Mouse (Mus musculus): ENCODE results near the gene Itgax.
"Not testable (repeated sequence)": the region's sequence is repeated elsewhere in the genome, so short reads cannot be mapped to it uniquely, and the experiment has no call there.

Itgax gene

DNA sequence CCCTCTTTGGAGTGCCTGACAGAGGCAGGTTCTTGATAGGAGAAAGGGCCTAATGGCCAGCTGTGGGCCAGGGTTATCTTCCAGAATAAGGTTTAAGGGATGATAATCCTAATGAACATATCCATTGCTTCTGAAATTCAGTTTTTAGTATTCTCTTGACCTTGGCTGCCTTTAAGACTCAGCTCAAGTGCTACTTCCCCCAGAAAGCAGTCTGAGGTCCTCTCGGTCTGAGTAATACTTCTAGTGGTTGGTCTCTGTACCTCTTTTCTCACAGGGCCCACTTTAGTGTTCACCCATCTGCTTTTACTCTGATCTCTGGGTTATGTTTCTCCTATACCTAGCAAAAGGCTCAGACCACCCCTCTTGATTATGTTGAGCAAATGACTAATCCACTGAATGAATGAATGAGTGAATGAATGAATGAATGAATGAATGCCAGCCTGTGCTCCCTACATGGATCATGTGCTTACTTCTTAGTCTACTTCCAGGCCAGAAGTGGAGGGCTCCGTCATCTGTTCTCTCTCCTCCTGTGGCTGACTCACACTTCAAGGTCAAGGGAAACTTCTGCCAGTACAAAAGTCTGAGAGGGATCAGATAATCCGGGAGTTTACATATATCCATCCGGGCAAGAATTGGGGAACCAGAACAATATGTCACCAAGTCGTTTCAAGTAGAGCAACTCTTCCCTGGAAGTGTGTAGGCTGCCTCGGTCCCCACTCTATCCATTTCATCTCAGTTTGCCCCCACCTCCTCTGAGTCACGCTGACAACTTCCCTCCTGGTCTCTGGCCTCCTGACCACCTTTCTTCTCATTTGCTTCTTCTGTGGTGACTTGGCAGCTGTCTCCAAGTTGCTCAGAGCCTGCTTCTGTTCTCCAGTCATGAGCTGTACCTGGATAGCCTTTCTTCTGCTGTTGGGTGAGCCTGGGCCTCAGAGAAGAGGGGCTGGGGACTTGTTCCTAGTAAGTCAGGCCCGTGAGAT is at the start of gene Itgax:
Gene Itgax (plus strand): TSS at position 807 of the 980 bp plus-strand sequence.
- DNase-seq, result no peak

DNA sequence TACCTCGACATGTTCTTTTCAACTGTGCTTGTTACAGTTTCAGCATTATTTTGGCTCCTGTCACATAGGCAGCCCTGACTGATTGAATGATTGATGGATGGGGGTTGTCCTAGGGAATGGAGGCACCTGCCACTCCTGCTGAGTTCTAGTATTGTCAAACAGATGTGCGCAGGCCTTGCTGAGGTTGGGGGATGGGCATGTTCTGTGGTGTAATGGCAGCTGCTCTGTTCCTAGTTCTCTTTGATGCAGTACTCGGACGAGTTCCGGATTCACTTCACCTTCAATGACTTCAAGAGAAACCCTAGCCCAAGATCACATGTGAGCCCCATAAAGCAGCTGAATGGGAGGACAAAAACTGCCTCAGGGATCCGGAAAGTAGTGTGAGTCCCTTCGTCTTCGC is 49.3 kb upstream of the Itgax start:
- no peak for DNase-seq

DNA sequence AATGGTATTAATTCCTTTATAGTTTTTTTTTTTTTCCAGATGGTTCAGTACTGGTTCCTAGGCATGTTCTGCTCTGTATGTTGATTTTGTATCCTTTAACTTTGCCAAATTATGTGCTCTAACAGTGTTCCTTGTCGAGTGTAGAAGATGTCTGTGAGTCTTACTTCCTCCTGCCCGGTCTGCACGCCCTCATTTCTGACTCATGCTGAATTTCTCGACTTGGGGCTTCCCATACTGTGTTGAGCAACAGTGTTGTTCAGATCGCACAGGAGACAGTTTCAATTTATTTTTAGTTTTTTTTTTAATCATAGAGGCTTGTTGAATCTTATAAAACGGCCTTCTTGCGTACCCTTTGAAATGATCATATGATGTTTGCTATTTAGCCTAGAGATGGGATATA is 40.2 kb upstream of the Itgax start:
- DNase-seq, result no peak

DNA sequence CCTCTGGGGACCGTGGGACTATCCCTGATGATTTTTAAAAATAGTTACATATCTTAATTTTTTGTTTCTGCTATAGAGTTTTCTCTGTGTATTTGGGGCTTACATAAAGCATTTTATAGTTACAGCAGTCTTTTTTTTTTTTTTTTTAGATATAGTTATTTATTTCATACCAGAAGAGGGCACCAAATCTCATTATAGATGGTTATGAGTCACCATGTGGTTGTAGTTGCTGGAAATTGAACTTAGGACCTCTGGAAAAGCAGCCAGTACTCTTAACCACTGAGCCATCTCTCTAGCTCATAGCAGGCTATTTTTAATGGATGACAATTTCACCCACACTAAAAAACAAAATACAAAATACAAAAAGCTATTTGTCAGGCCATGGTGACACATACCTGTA is 31.2 kb upstream of the Itgax start:
- DNase-seq, result no peak

DNA sequence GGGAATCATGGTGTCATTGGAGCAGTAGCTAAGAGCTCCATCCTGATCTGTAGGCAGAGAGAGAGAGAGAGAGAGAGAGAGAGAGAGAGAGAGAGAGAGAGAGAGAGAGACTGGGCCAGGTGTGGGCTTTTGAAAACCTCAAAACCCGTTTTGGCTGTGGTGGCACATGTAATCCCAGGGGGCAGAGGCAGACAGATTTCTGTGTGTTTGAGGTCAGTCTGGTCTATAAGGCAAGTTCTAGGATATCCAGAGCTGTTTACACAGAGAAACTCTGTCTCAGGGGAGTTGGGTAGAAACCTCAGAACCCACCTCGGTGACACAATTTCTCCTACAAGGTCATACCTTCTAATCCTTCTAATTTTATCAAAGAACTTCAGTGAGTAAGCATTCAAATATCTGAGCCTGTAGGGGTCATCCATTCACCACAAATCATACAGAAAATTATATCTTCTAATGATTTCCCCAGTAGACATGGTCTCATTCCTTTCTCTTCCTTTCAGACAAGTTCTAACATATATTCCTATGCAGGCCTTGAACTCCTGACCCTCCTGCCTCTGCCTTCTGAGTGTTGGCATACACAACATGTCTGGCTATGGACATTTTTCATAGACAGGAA is 28.5 kb upstream of the Itgax start:
- peak; percentile 18 to 45 for DNase-seq

DNA sequence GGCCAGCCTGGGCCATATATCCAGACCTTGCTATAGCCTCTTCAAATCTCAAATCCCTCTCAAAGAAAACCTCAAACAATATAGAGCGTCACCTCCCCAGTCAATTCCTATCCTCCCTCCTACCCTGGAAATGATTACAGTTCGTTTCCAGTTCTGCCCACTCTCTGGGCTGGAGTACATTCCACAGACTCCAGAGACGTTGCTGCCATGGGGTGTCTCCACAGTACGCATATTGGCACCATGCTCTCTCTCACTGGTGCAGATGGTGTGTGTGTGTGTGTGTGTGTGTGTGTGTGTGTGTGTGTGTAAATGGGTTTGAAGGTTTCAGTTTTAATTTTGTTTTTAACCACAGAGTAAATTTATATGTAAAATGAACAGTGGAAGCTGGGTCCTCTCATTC is 24.1 kb upstream of the Itgax start:
- DNase-seq, result peak in 1 of 2 experiments; percentile 10

DNA sequence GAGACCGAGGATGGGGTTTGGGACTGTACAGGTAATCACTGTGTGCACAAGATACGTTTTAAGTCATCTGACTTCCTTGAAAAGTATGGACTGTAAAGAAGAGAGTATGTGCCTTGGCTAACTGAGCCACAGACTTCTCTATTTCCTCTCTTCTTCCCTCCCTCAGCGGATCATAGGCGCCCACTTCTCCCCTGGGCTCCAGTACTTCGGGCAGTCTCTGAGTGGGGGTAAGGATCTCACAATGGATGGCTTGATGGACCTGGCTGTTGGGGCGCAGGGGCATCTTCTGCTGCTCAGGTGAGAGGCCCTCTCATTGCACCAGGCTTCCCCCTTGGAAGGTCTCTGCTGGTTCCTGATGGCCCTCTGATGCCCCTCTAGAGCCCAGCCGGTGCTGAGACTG is 21.9 kb upstream of the Itgax start:
- no peak for DNase-seq

DNA sequence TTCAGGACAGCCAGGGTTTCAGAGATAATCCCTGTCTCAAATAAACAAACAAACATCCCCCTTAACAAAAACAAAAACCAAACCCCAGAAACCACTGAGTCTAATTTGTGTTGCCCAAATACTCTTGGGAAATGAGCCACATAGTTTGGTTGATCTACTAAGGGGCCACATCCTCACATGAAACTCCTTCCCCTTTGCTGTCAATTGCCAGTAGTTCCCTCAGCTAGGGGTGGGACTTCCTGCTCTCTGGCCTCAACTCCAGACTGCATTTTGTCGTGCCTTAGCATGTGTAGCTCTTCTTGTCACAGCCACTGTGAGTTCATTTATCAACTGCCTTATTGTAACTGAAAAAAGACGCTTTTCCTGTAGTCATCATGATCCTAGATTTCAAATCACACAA is 19.0 kb upstream of the Itgax start:
- DNase-seq, result no peak

DNA sequence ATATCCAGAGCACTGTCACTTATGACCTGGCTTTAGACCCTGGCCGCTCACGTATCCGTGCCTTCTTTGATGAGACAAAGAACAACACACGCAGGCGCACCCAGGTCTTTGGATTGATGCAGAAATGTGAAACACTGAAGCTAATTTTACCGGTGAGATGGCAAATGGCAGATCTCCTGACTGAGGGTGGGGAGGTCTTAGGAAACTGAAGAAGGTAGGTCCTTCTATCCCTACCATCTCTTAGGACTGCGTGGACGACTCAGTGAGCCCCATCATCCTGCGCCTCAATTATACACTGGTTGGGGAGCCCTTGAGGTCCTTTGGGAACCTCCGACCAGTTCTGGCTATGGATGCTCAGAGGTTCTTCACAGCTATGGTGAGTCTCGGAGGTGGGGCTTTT is 17.2 kb upstream of the Itgax start:
- no peak for DNase-seq

DNA sequence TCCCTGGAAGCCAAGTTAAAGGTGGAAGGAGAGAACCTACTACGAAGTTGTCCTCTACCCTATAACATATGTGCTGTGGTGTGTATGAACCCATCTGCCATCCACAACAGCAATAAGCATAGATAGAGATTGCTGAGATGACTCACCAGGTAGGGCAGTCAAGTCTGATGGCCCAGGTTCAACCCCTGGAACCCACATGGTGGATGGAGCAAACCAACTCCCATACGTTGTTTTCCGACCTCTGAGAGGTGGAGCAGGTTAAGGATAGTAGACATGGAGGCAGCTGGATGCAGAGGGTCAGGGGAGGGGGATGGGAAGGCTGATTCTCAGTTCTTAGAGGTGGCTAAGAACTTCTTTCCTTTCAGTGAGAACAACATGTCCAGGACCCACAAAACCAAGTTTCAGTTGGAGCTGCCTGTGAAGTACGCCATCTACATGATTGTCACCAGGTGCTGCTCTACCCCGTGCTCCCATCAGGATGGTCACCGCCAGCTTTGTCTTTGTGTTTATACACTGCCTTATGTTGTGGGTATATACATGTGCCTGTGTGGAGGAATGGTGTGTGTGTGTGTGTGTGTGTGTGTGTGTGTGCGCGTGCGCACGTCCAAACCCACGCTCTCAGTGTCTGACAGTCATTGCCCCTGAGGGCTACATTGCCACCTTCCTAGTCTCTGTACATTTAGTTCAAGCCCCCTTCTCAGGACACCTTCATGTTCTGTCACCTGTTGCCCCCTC is 14.8 kb upstream of the Itgax start:
- DNase-seq, result no peak

DNA sequence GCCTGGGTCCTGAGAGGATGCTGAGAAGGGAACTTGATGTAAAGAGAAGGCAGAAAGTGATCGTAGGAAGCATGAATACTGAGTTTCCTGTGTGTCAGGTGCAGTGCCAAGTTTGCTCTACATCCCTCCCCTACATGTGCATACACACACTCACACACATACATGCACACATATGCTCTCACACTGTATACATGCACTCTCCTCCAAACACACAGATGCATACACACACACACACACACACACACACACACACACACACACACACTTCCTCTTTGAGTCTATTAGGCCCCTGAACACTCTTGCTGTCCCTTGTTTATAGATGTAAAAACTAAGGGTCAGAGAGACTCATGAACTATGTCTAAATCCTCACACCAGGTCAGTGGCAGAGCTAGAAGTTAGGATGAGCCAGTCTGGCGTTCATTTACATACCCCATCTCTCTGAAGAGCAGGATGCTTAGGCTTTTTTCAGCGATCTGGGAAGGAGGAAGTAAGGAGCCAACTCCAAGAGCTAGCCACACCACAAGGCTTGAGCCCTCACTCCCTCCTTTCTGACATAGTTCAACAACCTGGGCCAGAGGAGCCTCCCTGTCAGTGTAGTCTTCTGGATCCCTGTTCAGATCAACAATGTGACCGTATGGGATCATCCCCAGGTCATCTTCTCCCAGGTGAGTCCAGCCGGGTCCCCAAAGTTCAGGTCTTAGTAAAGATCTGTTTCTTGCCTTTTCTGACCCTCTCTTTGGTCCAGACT is 14.0 kb upstream of the Itgax start:
- peak; percentile 46 to 52 for DNase-seq

DNA sequence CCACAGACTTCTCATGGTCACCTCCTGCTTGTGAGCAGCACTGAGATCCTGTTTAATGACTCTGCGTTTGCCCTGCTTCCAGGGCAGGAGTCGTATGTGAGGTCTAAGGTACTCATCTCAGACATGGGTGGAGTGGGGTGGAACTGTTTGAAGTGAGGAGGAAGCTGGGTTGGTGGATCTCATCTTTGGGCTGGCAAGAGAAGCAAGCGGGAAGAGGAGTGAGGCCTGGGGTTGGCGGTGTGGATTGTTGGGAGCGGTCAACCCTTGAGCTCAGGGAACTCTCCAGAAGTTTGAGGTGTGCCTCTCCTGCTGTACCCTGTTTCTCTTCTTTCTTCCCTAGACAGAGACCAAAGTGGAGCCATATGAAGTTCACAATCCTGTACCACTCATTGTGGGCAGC is 13.0 kb upstream of the Itgax start:
- DNase-seq, result no peak

DNA sequence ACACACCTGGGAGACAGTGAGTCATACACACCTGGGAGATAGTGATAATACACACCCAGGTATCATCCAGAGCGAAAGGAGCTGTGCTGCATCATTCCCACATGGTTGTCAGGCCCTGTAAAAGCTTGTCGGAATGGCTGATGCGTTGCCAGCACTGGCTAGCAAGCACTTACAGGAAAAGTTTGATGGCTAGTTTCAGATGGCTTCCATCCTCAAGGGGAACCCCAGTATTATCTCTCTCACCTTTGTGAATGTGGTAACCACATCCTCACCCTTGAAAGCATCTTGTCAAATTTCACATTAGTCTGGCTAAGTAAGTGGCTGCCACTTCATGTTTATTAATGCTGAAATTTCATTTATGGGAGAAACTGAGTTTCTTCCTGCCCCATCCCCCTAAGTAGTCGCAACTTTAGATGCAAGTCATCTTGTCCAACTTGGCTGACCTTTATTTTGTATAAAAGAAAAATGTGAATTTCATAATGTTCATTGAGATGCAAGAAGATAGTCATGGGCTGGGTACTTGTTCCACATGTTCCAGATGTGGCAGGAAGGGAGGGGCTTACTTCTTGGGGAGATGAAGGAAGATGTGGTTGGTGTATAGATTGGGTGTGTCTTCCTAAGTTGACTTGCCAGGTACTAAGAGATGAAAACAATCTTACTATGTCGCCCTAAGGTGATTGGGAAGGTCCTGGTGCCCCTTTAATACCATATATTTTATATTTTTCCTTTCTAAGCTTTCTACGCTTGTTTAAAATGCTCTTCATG is 9.4 kb upstream of the Itgax start:
- no peak for DNase-seq

DNA sequence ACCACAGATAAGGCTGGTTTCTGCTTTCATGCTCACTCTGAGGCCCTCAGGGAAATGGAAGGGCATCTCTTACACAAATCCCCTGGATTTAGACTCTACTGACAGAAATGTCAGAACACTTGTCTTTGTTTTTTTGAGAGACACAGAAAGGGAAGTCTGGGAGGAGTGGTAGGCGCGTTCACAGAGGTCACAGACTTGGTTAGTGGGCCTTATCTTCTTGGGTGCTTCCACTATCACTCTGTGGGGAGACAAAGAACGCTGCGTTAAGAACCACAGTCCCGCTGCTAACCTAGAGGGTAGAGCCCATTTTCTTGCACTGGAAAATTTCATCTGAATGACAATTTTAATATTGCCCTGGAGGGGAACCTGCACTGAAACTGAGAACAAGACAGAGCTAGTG is 2.8 kb downstream of the Itgax start:
- no peak for DNase-seq

DNA sequence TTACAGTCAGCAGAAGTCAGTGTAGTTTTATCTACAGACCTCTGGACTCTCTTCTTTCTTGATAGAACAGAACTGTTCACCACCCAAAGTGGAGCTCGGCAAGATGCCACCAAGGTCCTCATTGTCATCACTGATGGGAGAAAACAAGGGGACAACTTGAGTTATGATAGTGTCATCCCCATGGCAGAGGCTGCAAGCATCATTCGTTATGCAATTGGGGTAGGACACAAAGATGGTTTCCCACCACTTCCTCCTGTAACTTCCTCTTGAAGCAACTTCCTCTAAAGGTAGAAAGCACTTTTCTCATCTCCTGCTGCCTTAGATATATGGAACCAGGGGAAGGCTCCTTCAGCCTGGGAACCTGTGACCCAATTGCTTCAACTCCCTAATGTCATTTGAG is 4.2 kb downstream of the Itgax start:
- peak; percentile 26 to 43 for DNase-seq

DNA sequence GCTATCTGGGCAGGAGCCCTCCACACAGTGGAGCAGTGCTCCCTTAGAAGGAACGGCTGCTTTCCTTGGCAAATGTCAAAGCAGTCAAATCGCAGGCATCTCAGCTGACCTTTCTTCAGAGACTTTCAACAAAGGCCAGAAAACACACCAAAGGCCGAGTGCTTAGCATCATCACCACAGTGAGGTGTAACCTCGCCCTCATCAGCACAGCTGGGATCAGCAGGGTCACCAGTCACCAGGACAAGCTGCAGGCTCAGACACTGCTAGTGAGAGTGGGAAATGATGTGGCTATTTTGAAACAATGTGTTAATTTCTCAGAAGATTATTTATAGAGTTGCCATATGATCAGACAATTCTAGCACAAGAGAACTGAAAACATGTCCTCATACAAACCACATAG is 7.6 kb downstream of the Itgax start:
- DNase-seq, result no peak

DNA sequence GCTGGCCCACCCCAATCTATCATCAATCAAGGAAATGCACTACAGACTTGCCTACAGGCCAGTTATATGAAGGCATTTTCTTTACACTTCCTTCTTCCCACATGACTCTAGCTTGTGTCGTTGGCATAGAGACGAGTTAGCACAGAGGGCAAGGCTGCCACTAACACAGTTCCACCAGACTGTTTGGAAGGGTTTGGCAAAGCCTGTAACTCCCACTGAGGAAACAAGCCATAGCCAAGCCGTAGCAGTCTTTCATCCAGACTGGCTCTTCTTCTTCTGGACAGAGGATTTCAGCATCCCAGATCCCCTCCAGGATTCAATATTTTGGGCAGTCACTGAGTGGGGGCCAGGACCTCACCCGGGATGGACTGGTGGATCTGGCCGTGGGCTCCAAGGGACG is 10.3 kb downstream of the Itgax start:
- no peak for DNase-seq

DNA sequence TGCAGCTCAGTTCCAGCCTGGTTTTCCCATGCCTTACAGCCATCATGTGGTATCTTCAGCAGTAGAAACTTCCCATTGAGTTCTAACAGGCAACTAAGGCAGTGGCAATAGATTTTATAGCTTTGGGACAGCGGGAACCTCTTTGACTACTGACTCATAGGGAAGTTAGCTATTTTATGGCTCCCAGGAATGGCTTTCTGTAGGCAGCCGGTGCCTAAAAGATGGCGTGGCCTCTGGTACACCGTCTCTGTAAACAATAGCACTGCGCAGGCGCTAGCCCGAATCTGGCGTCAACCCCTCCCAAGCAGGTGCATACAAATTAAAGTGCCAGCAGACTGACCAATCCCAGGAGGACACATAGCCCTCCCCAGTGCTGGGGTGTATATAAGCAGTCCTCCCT is 21.6 kb downstream of the Itgax start:
- DNase-seq, result no peak

DNA sequence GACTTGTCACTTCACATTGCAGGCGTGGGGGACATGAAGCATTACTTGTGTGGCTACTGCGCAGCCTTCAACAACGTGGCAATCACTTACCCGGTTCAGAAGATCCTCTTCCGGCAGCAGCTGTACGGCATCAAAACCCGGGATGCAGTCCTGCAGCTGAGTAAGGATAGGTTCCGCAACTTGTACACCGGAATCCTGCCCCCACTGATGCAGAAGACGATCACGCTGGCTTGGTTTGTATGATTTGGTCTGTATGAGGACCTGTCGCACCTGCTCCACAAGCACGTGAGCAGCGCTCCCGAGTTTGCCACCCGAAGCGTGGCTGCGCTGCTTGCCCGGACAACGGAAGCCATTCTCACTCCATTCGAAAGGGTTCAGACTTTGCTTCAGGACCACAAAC is 24.7 kb downstream of the Itgax start, which contains the start of gene Itgad:
Gene Itgad (plus strand): TSS at position 301 of the 400 bp plus-strand sequence.
- no peak for DNase-seq

DNA sequence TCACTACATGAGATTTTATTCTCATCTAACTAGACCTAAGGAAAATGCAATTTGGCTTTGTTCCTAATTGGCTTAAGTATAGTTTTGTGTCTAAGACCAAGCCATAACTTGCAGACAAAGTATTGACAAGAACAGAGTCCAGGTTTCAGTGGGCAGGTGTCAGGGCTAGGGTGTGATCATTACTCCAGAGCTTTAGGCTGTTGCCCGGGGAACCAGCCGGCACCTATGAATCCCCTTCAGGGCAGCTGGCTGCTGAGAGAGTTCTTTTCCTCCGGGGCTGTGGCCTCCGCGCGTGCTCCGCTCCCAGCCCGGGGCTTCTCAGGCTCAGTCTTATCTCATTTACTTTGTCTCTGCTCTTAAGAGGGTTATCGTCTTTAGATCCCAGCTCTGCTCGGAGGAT is 25.6 kb downstream of the Itgax start:
- DNase-seq, result no peak

DNA sequence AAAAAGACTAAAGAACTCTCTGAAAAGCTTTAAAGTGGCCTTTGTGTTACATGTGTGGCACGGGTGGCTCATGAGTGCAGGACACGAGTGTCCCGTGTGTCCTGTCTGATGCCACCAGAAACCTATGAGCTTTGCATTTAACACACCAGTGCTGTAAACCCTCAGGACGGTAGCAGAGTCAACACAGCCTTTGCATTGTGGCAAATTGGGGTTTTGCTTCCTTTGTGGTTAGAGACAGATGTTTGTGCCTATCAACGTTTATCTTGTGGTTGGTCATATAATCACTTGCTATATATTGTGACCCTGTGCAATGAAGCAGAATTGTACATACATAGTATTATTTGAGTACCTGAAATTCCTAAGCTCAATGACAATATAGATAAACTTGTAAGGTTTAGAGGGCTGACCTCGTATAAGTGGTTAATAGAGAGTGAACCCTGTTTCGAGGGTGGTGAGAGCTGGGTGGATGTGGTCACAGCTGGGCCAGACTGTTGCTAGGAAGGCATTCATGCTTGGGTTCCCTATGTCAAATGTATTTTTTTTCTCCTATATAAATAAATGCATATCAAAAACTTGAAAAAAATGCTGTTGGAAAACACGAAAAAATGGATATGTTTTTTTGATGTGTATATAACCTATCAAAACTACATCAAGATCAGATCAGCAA is 29.5 kb downstream of the Itgax start:
- not testable (repeated sequence) for DNase-seq

Data from B cell, adult 2 months (primary cell).